Mouse (Mus musculus) midbrain, embryonic 13.5 days (tissue): Measurements from ENCODE around the gene Olfr419. TPM values are rescaled to one million over a fixed set of nuclear protein-coding genes. Genes with fewer than 3 reads are reported as not detected.

Source experiments
- ATAC-seq: fragments of 200-750 bp; cut with Nextera tagmentation; 2 replicates; pipeline ENCODE4 v1.8.0; 2017; ENCODE audit warnings: mild to moderate bottlenecking, moderate TSS enrichment, moderate library complexity
- H3K27ac ChIP-seq: fragments of 300-500 bp; sonication (generic); 2 replicates; pipeline ENCODE4 v1.5.1; 2015; ENCODE audit warnings: inconsistent platforms, mild to moderate bottlenecking, moderate library complexity
- H3K27me3 ChIP-seq: fragments of 300-500 bp; sonication (generic); 2 replicates; pipeline ENCODE4 v1.6.1; 2015; ENCODE audit warnings: mild to moderate bottlenecking, inconsistent platforms
- H3K36me3 ChIP-seq: fragments of 300-500 bp; sonication (generic); 2 replicates; pipeline ENCODE4 v1.6.1; 2015; ENCODE audit warnings: mild to moderate bottlenecking, inconsistent platforms
- H3K4me1 ChIP-seq: fragments of 300-500 bp; sonication (generic); replicated peaks from 2 replicates; pipeline ENCODE4 v1.6.1; 2015; ENCODE audit warnings: inconsistent platforms
- H3K4me2 ChIP-seq: fragments of 300-500 bp; sonication (generic); replicated peaks from 2 replicates; pipeline ENCODE4 v1.6.1; 2015; ENCODE audit warnings: moderate library complexity, mild to moderate bottlenecking, inconsistent platforms
- H3K4me3 ChIP-seq: fragments of 300-500 bp; sonication (generic); replicated peaks from 2 replicates; pipeline ENCODE4 v1.5.1; 2015; ENCODE audit warnings: mild to moderate bottlenecking, inconsistent platforms
- H3K9ac ChIP-seq: fragments of 300-500 bp; sonication (generic); replicated peaks from 2 replicates; pipeline ENCODE4 v1.6.1; 2015; ENCODE audit warnings: mild to moderate bottlenecking, inconsistent platforms
- H3K9me3 ChIP-seq: fragments of 300-500 bp; sonication (generic); 2 replicates; pipeline ENCODE4 v1.6.1; 2016; ENCODE audit warnings: mild to moderate bottlenecking, inconsistent platforms
- WGBS: fragments of 180-500 bp; shearing (Covaris S2); methylation state at CpG from one replicate; pipeline ENCODE4 v1.1.7; 2015; 5-methylcytosine and 5-hydroxymethylcytosine counted together
- polyA plus RNA-seq: library from polyadenylated mRNA; unstranded; fragments of >200 nt; fragmentation: Nextera tagmentation; extraction: Ambion mirVana; gene quantifications from 2 replicates; pipeline ENCODE4 v1.2.1, GENCODE M21; 2015

The Olfr419 gene
- polyA plus RNA-seq, 1 experiment from 2014 or later: not detected

DNA sequence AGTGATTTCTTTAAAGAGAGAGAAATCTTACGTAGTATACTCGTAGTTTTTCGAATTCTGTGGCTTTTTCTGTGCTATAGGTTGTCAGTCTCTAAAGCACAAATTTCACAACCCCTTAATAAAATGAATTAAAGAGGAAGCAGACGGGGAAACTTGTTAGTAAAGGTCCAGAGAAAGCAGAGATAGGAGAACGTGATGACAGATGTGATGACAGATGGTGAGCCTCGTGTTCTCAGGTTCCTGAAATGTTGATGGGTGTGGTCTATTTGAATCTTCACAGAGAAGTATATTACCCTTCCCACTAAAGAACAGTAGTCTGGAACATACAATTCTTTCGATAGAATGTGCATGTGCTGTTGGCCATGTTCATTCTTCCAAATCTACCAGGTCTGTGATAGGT lies 47.2 kb downstream of the Olfr419 start:
- no peak overlapping the region for H3K27ac ChIP-seq
- WGBS: 87% methylated on average over 7 of the region's 7 CpGs

More for the DNA sequence above, 47.2 kb downstream of the Olfr419 start:
- Histone ChIP-seq H3K4me1 (no peaks in the 10 kb centered on the region), H3K27me3 (no peaks in the 10 kb centered on the region), H3K4me3 (no peak overlapping the region), H3K36me3 (no peaks in the 10 kb centered on the region), H3K9me3 (no peaks in the 10 kb centered on the region), H3K9ac (no peak overlapping the region), H3K4me2 (no peak overlapping the region)
- no peak for ATAC-seq

Other genes starting within 250 kb of the Olfr419 start
- not detected in 2 replicates for gene Ifi205, start 220.3 kb downstream of the Olfr419 start, polyA plus RNA-seq
- not detected in 2 replicates for gene Olfr433, start 211.4 kb downstream of the Olfr419 start, polyA plus RNA-seq
- gene Olfr432, start 202.9 kb downstream of the Olfr419 start, polyA plus RNA-seq: not detected in 2 replicates
- not detected in 2 replicates for gene Olfr430, start 185.5 kb downstream of the Olfr419 start, polyA plus RNA-seq
- not detected in 2 replicates for gene Olfr429, start 167.7 kb downstream of the Olfr419 start, polyA plus RNA-seq
- not detected in 2 replicates for gene Olfr427, start 155.2 kb downstream of the Olfr419 start, polyA plus RNA-seq
- not detected in 2 replicates for gene Olfr231, start 130.9 kb downstream of the Olfr419 start, polyA plus RNA-seq
- gene Olfr424, start 120.5 kb downstream of the Olfr419 start, polyA plus RNA-seq: not detected in 2 replicates
- not detected in 2 replicates for gene Olfr420, start 96.4 kb downstream of the Olfr419 start, polyA plus RNA-seq
- 0.12 TPM in 2 replicates for gene Spta1, start 79.3 kb downstream of the Olfr419 start, polyA plus RNA-seq
- not detected in 2 replicates for gene Mptx1, start 78.5 kb upstream of the Olfr419 start, polyA plus RNA-seq
- not detected in 2 replicates for gene Olfr417, start 113.1 kb upstream of the Olfr419 start, polyA plus RNA-seq
- not detected in 2 replicates for gene Olfr248, start 139.0 kb upstream of the Olfr419 start, polyA plus RNA-seq
- gene Olfr414, start 172.0 kb upstream of the Olfr419 start, polyA plus RNA-seq: not detected in 2 replicates
- not detected in 2 replicates for gene Olfr220, start 190.0 kb upstream of the Olfr419 start, polyA plus RNA-seq
- 9.9 and 11.3 TPM in 2 replicates for gene Fmn2, start 249.8 kb upstream of the Olfr419 start, polyA plus RNA-seq